Comparison of ENCODE assay signal across 26 mouse cellular contexts in genomic region chr8:104312023-104312422, GRCm38 (mm10). TPM values are rescaled to one million over a fixed set of nuclear protein-coding genes. Genes with fewer than 3 reads are reported as not detected.
"Had no signal": no experiment of that assay in that cellular context is flagged by ENCODE, and none has a peak within 500 bp of the region (broad histone marks: within the 10 kb centered on the region; RNA-seq: fewer than 3 reads in every experiment).

No protein-coding gene starts in this region.

RNA-seq across cellular contexts. Expression of gene Cmtm1, which starts 2.1 kb away (rescaled TPM):
- polyA plus RNA-seq: heart, embryonic 11.5 days; heart, embryonic 12.5 days; heart, embryonic 13.5 days; heart, embryonic 14.5 days; heart, embryonic 15.5 days; heart, embryonic 16.5 days; heart, postnatal 0 days; hindbrain, embryonic 10.5 days; hindbrain, embryonic 11.5 days; hindbrain, embryonic 12.5 days; hindbrain, embryonic 13.5 days; hindbrain, embryonic 14.5 days; hindbrain, embryonic 15.5 days; hindbrain, embryonic 16.5 days; hindbrain, postnatal 0 days; inflammation-experienced regulatory T-cells, adult 6 months; intestine, embryonic 14.5 days; intestine, embryonic 15.5 days; intestine, embryonic 16.5 days; intestine, postnatal 0 days; kidney, adult 2 months; kidney, embryonic 14.5 days; kidney, embryonic 15.5 days; kidney, embryonic 16.5 days; kidney, postnatal 0 days; large intestine, adult 2 months had no signal

RNA-seq across cellular contexts. Expression of gene Gm45711, which starts 2.1 kb away (rescaled TPM):
- polyA plus RNA-seq: heart, embryonic 11.5 days; heart, embryonic 12.5 days; heart, embryonic 13.5 days; heart, embryonic 14.5 days; heart, embryonic 15.5 days; heart, embryonic 16.5 days; heart, postnatal 0 days; hindbrain, embryonic 10.5 days; hindbrain, embryonic 11.5 days; hindbrain, embryonic 12.5 days; hindbrain, embryonic 13.5 days; hindbrain, embryonic 14.5 days; hindbrain, embryonic 15.5 days; hindbrain, embryonic 16.5 days; hindbrain, postnatal 0 days; inflammation-experienced regulatory T-cells, adult 6 months; intestine, embryonic 14.5 days; intestine, embryonic 15.5 days; intestine, embryonic 16.5 days; intestine, postnatal 0 days; kidney, adult 2 months; kidney, embryonic 14.5 days; kidney, embryonic 15.5 days; kidney, embryonic 16.5 days; kidney, postnatal 0 days; large intestine, adult 2 months had no signal

RNA-seq across cellular contexts. Expression of gene Gm11020, which starts 9.3 kb away (rescaled TPM):
- polyA plus RNA-seq: heart, embryonic 11.5 days; heart, embryonic 12.5 days; heart, embryonic 13.5 days; heart, embryonic 14.5 days; heart, embryonic 15.5 days; heart, embryonic 16.5 days; heart, postnatal 0 days; hindbrain, embryonic 10.5 days; hindbrain, embryonic 11.5 days; hindbrain, embryonic 12.5 days; hindbrain, embryonic 13.5 days; hindbrain, embryonic 14.5 days; hindbrain, embryonic 15.5 days; hindbrain, embryonic 16.5 days; hindbrain, postnatal 0 days; inflammation-experienced regulatory T-cells, adult 6 months; intestine, embryonic 14.5 days; intestine, embryonic 15.5 days; intestine, embryonic 16.5 days; intestine, postnatal 0 days; kidney, adult 2 months; kidney, embryonic 14.5 days; kidney, embryonic 15.5 days; kidney, embryonic 16.5 days; kidney, postnatal 0 days; large intestine, adult 2 months had no signal

RNA-seq across cellular contexts. Expression of gene Cmtm2b, which starts 10.0 kb away (rescaled TPM):
- polyA plus RNA-seq: heart, embryonic 11.5 days; heart, embryonic 12.5 days; heart, embryonic 13.5 days; heart, embryonic 14.5 days; heart, embryonic 15.5 days; heart, embryonic 16.5 days; heart, postnatal 0 days; hindbrain, embryonic 10.5 days; hindbrain, embryonic 11.5 days; hindbrain, embryonic 12.5 days; hindbrain, embryonic 13.5 days; hindbrain, embryonic 14.5 days; hindbrain, embryonic 15.5 days; hindbrain, embryonic 16.5 days; hindbrain, postnatal 0 days; inflammation-experienced regulatory T-cells, adult 6 months; intestine, embryonic 14.5 days; intestine, embryonic 15.5 days; intestine, embryonic 16.5 days; intestine, postnatal 0 days; kidney, adult 2 months; kidney, embryonic 14.5 days; kidney, embryonic 15.5 days; kidney, embryonic 16.5 days; kidney, postnatal 0 days; large intestine, adult 2 months had no signal

RNA-seq across cellular contexts. Expression of gene Cmtm2a, which starts 19.0 kb away (rescaled TPM):
- polyA plus RNA-seq: heart, embryonic 11.5 days; heart, embryonic 12.5 days; heart, embryonic 13.5 days; heart, embryonic 14.5 days; heart, embryonic 15.5 days; heart, embryonic 16.5 days; heart, postnatal 0 days; hindbrain, embryonic 10.5 days; hindbrain, embryonic 11.5 days; hindbrain, embryonic 12.5 days; hindbrain, embryonic 13.5 days; hindbrain, embryonic 14.5 days; hindbrain, embryonic 15.5 days; hindbrain, embryonic 16.5 days; hindbrain, postnatal 0 days; inflammation-experienced regulatory T-cells, adult 6 months; intestine, embryonic 14.5 days; intestine, embryonic 15.5 days; intestine, embryonic 16.5 days; intestine, postnatal 0 days; kidney, embryonic 14.5 days; kidney, embryonic 15.5 days; kidney, embryonic 16.5 days; kidney, postnatal 0 days; large intestine, adult 2 months had no signal
